Mouse (Mus musculus) bone marrow, adult 2 months (tissue): Measurements from ENCODE around the gene Nfe2.

Experiments used
- CTCF ChIP-seq: fragments of 200-500 bp; IDR thresholded peaks from 2 replicates; pipeline ENCODE4 v1.5.1; 2011; ENCODE audit warnings: low read length, control low read depth; ENCODE audit not compliant: control insufficient read depth, insufficient read depth
- POLR2A ChIP-seq: fragments of 200-500 bp; IDR thresholded peaks from 2 replicates; pipeline ENCODE4 v1.6.1; 2011; ENCODE audit warnings: low read depth, mild to moderate bottlenecking, control low read depth, low read length, borderline replicate concordance; ENCODE audit not compliant: control insufficient read depth

GRCm38 (mm10) chr15:103300067-103300471 lies 41.9 kb upstream of the Nfe2 start:
- no peak for TF ChIP-seq CTCF
- no peak for TF ChIP-seq POLR2A
